Mouse (Mus musculus) MEL (cell line): Measurements from ENCODE around the gene Epha4. TPM values are rescaled to one million over a fixed set of nuclear protein-coding genes. Genes with fewer than 3 reads are reported as not detected.

Experiments used
- DNase-seq: peaks from one replicate; pipeline ENCODE4 v3.0.0; 2011; ENCODE audit warnings: low read depth, low spot score
- H3K27ac ChIP-seq: 2 replicates; pipeline ENCODE4 v1.5.1; 2012; ENCODE audit warnings: low read depth, mild to moderate bottlenecking, control low read depth, low read length, moderate library complexity; ENCODE audit not compliant: control insufficient read depth
- H3K27me3 ChIP-seq, 2 experiments: fragments of 150-350 bp in 1 of 2; sonication (generic) in 1 of 2; 2 replicates each; pipeline ENCODE4 v1.6.1; 2012; ENCODE audit warnings: low read length in 2 of 2, mild to moderate bottlenecking in 2 of 2, improper control_type of control experiment in 1 of 2, moderate library complexity in 1 of 2; ENCODE audit not compliant: insufficient read depth in 2 of 2, control insufficient read depth in 1 of 2
- H3K36me3 ChIP-seq, 2 experiments: 2 replicates each; pipeline ENCODE4 v1.6.1; 2012 to 2014; ENCODE audit warnings: low read length in 2 of 2, improper control_type of control experiment in 1 of 2, inconsistent platforms in 1 of 2, mild to moderate bottlenecking in 1 of 2; ENCODE audit not compliant: insufficient read depth in 2 of 2, control insufficient read depth in 1 of 2
- H3K4me1 ChIP-seq, 2 experiments: fragments of 150-350 bp in 1 of 2; sonication (generic) in 1 of 2; 2 replicates each; pipeline ENCODE4 v1.6.1; 2012; ENCODE audit warnings: low read length in 2 of 2, improper control_type of control experiment in 1 of 2, mild to moderate bottlenecking in 1 of 2; ENCODE audit not compliant: insufficient read depth in 2 of 2, control insufficient read depth in 1 of 2
- H3K4me3 ChIP-seq, 2 experiments: fragments of 150-350 bp in 1 of 2; sonication (generic) in 1 of 2; 2 replicates each; pipeline ENCODE4 v1.5.1; 2012; ENCODE audit warnings: low read depth in 2 of 2, low read length in 2 of 2, mild to moderate bottlenecking in 2 of 2, moderate library complexity in 2 of 2, control low read depth in 1 of 2, improper control_type of control experiment in 1 of 2; ENCODE audit not compliant: control insufficient read depth in 1 of 2, insufficient read depth in 1 of 2
- H3K79me2 ChIP-seq: 2 replicates; pipeline ENCODE4 v1.6.1; 2012; ENCODE audit warnings: mild to moderate bottlenecking, low read length, moderate library complexity; ENCODE audit not compliant: control insufficient read depth, poor library complexity, insufficient read depth
- H3K9ac ChIP-seq: 2 replicates; pipeline ENCODE4 v1.6.1; 2012; ENCODE audit warnings: low read depth, mild to moderate bottlenecking, control low read depth, low read length, moderate library complexity; ENCODE audit not compliant: control insufficient read depth, poor library complexity, severe bottlenecking
- H3K9me3 ChIP-seq: fragments of 150-350 bp; sonication (generic); replicated peaks from 2 replicates; pipeline ENCODE4 v1.6.1; 2012; ENCODE audit warnings: mild to moderate bottlenecking, low read length, improper control_type of control experiment, moderate library complexity; ENCODE audit not compliant: insufficient read depth
- CHD1 ChIP-seq: IDR thresholded peaks from 2 replicates; pipeline ENCODE4 v1.6.1; 2012; ENCODE audit warnings: low read depth, mild to moderate bottlenecking, inconsistent platforms, low read length, improper control_type of control experiment
- CTCF ChIP-seq, 3 experiments: IDR thresholded peaks in 2 of 3; conservative IDR thresholded peaks in 1 of 3; 2 replicates each; pipeline ENCODE4 v1.5.1; 2011 to 2012; ENCODE audit warnings: low read length in 3 of 3, low read depth in 2 of 3, mild to moderate bottlenecking in 2 of 3, improper control_type of control experiment in 1 of 3, inconsistent platforms in 1 of 3, mixed read lengths in 1 of 3, moderate library complexity in 1 of 3; ENCODE audit not compliant: control insufficient read depth in 1 of 3, insufficient read depth in 1 of 3, poor library complexity in 1 of 3, severe bottlenecking in 1 of 3
- HCFC1 ChIP-seq: IDR thresholded peaks from 2 replicates; pipeline ENCODE4 v1.6.1; 2012; ENCODE audit warnings: low read depth, mild to moderate bottlenecking, inconsistent platforms, low read length, improper control_type of control experiment, moderate library complexity
- JUND ChIP-seq: IDR thresholded peaks from 2 replicates; pipeline ENCODE4 v1.6.1; 2011; ENCODE audit warnings: low read depth, mild to moderate bottlenecking, improper control_type of control experiment, low read length
- MAFK ChIP-seq: IDR thresholded peaks from 2 replicates; pipeline ENCODE4 v1.6.1; 2011; ENCODE audit warnings: low read depth, mild to moderate bottlenecking, low read length, improper control_type of control experiment, borderline replicate concordance
- MAX ChIP-seq: IDR thresholded peaks from 2 replicates; pipeline ENCODE4 v1.6.1; 2011; ENCODE audit warnings: low read length, improper control_type of control experiment
- NRF1 ChIP-seq: IDR thresholded peaks from 2 replicates; pipeline ENCODE4 v1.6.1; 2014; ENCODE audit warnings: low read depth, mild to moderate bottlenecking, inconsistent platforms, low read length, improper control_type of control experiment, moderate library complexity; ENCODE audit not compliant: poor library complexity, insufficient read depth, severe bottlenecking
- POLR2A ChIP-seq, 2 experiments: IDR thresholded peaks; 2 replicates each; pipeline ENCODE4 v1.6.1; 2011 to 2012; ENCODE audit warnings: low read length in 2 of 2, mild to moderate bottlenecking in 2 of 2, control low read depth in 1 of 2, improper control_type of control experiment in 1 of 2, low read depth in 1 of 2, moderate library complexity in 1 of 2; ENCODE audit not compliant: control insufficient read depth in 1 of 2, insufficient read depth in 1 of 2, poor library complexity in 1 of 2
- RAD21 ChIP-seq: IDR thresholded peaks from 2 replicates; pipeline ENCODE4 v1.6.1; 2011; ENCODE audit warnings: mild to moderate bottlenecking, low read depth, low read length, improper control_type of control experiment
- SIN3A ChIP-seq: IDR thresholded peaks from 2 replicates; pipeline ENCODE4 v1.6.1; 2012; ENCODE audit warnings: low read length, improper control_type of control experiment, inconsistent platforms
- TBP ChIP-seq: IDR thresholded peaks from 2 replicates; pipeline ENCODE4 v1.8.0; 2011; ENCODE audit warnings: low read depth, low read length, improper control_type of control experiment
- ZNF384 ChIP-seq: IDR thresholded peaks from 2 replicates; pipeline ENCODE4 v1.6.1; 2012; ENCODE audit warnings: low read depth, mild to moderate bottlenecking, inconsistent platforms, low read length, improper control_type of control experiment
- polyA plus RNA-seq, 2 experiments: library from polyadenylated mRNA; stranded (reverse) in 1 of 2; unstranded in 1 of 2; fragments of >175 nt in 1 of 2; fragments of >200 nt in 1 of 2; gene quantifications; 2 replicates each; pipeline versions ENCODE4 v1.2.1 to v1.2.4; 2012; ENCODE audit warnings: low replicate concordance in 2 of 2, low read depth in 1 of 2; ENCODE audit not compliant: insufficient read length in 2 of 2, insufficient read depth in 1 of 2, missing spikeins in 1 of 2
- total RNA-seq: library from RNA; depleted of rRNA; stranded (reverse); fragments of 300-350 nt; gene quantifications from 2 replicates; pipeline ENCODE4 v1.2.3, GENCODE M21; 2012

Epha4 gene
- total and polyA plus RNA-seq, 3 experiments: not detected

DNA sequence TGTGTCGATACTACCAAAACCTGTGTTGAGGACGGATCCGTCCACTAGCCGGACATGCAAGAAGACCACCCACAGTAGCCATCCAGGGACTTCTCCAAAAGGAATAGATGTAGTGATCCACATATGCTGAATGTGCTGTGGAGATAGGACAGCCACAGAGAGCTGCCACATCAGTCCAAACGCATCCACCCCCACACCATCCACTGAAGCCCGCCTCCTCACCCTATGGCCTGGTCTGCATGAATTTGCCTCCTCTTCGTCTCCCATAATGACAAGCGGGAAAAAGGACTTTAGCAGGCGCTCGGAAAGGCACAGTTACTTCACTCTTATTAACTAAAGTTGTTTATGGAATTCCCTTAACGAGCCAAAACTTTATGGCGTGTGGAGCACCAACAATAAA lies 68.5 kb downstream of the Epha4 start:
- Histone ChIP-seq H3K9me3 (no peaks in the 10 kb centered on the region), H3K79me2 (no peaks in the 10 kb centered on the region)
- TF ChIP-seq ZNF384 (no peak), MAX (no peak), CHD1 (no peak), RAD21 (no peak), POLR2A (IDR thresholded peaks at IDR 0.05; ENCODE audit: control insufficient read depth in 1 of 2, insufficient read depth in 1 of 2, low read depth in 1 of 2, low read length in 2 of 2, poor library complexity in 1 of 2) (no peak)
- TF ChIP-seq, all 39 proteins: peak for 0
- no peak for DNase-seq
- H3K4me1 ChIP-seq: no peaks in the 10 kb centered on the region
- no peak overlapping the region for H3K27ac ChIP-seq
- H3K36me3 ChIP-seq: no peaks in the 10 kb centered on the region
- no peak overlapping the region for H3K4me3 ChIP-seq
- no peak overlapping the region for H3K9ac ChIP-seq
- H3K27me3 ChIP-seq: no peaks in the 10 kb centered on the region

DNA sequence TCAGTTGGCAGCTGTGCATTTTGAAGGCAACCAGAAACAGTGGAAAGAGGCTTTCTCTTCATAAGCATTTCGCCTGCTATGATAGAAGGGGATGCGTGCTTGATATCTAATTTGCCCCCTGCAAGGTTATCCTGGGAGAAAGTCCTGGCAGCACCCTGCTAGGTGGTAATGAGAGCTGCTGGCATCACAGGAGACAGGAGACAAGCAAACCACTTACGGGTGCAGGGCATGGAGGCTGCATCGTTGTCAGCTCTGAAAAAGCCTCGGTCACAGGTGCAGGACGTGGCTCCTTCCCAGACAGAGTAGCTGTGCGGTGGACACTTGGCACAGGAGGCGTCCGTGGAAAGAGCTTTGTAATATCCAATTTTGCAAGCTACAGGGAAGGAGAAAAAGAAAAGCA lies 70.2 kb downstream of the Epha4 start:
- Histone ChIP-seq H3K36me3 (no peaks in the 10 kb centered on the region), H3K4me3 (no peak overlapping the region), H3K4me1 (no peaks in the 10 kb centered on the region), H3K79me2 (no peaks in the 10 kb centered on the region), H3K27ac (no peak overlapping the region), H3K9me3 (no peaks in the 10 kb centered on the region), H3K9ac (no peak overlapping the region), H3K27me3 (no peaks in the 10 kb centered on the region)
- no peak for DNase-seq
- TF ChIP-seq HCFC1: no peak
- TF ChIP-seq ZNF384: no peak
- no peak for TF ChIP-seq NRF1
- TF ChIP-seq CTCF (IDR thresholded peaks at IDR 0.05 in 2 of 3, conservative IDR thresholded peaks at IDR 0.05 in 1 of 3; ENCODE audit: control insufficient read depth in 1 of 3, insufficient read depth in 1 of 3, low read depth in 2 of 3, low read length in 3 of 3, poor library complexity in 1 of 3, severe bottlenecking in 1 of 3): no peak
- TF ChIP-seq MAFK: no peak
- TF ChIP-seq TBP: no peak
- TF ChIP-seq CHD1: no peak
- no peak for TF ChIP-seq MAX
- no peak for TF ChIP-seq SIN3A
- TF ChIP-seq, all 39 proteins: peak for 0

DNA sequence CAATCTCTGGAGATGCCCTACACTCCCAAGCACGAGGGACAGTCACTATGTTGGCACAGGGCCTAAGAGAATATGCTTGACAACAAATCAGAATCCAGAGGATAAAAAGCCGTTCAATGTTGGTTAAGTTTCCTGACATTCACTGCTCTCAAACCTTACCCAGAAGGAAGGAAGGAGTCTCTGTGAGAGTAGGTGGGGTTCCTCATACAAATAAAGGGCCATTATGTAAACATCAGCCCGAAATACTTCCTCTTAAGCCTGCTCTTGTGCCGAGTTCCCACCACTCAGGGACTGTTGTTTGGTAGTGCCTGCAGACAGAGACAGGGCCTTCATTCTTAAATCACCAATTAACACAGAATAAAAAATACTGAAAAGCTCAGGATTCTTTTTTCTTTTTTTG lies 72.9 kb downstream of the Epha4 start:
- Histone ChIP-seq H3K9me3 (no peaks in the 10 kb centered on the region), H3K9ac (no peak overlapping the region), H3K27ac (no peak overlapping the region), H3K4me3 (no peak overlapping the region), H3K79me2 (no peaks in the 10 kb centered on the region), H3K4me1 (no peaks in the 10 kb centered on the region), H3K27me3 (no peaks in the 10 kb centered on the region), H3K36me3 (no peaks in the 10 kb centered on the region)
- no peak for DNase-seq
- no peak for TF ChIP-seq JUND
- TF ChIP-seq SIN3A: no peak
